7 mouse cellular contexts compared by ENCODE assay signal in the genomic region with DNA sequence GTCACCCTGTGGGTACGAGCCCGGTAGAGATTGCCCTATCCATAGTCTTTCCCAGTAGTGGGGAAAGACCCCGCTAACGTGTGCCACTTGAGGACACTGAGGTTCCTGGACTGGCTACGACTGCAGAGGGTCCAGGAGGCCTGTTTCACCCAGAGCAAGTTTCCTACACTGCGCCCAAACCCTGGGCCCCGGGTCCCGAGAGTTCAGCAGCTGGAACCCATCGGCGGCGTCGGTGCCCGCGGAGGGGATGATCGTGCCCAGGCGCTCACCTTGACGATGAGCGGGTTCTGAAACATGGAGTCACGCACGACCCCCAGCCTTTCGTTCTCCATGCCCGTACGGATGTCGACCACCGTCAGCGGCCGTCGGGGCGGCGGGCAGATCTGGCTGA. TPM values are rescaled to one million over a fixed set of nuclear protein-coding genes. Genes with fewer than 3 reads are reported as not detected.
DNase-seq lines count a peak whose midpoint lies in the region; ATAC-seq and TF ChIP-seq lines count a peak whose summit lies in the region.

No protein-coding gene starts in this region.

- WGBS in spleen, adult 2 months: 2% methylated on average over 30 of the region's 30 CpGs
- WGBS in forebrain, embryonic 13.5 days: 3% methylated on average over 30 of the region's 30 CpGs
- 3% methylated on average over 30 of the region's 30 CpGs for WGBS in liver, embryonic 11.5 days
- WGBS in stomach, embryonic 16.5 days: under 1% methylated on average over 30 of the region's 30 CpGs

- no peak for TF ChIP-seq POLR2A in spleen, adult 2 months (IDR thresholded peaks at IDR 0.05; ENCODE audit: low read depth, low read length)

- H3K9ac ChIP-seq in forebrain, embryonic 13.5 days: peak overlapping the region; percentile 62
- 0 out of 2 replicates have a peak overlapping the region, but pooled peaks have one; percentile 32 for H3K9ac ChIP-seq in liver, embryonic 11.5 days (ENCODE audit: low read depth, low read length)
- H3K9ac ChIP-seq in stomach, embryonic 16.5 days (ENCODE audit: low read length): peak overlapping the region; percentile 86

- no peaks in the 10 kb centered on the region for H3K36me3 ChIP-seq in spleen, adult 2 months (ENCODE audit: control insufficient read depth, insufficient read depth, low read length)
- H3K36me3 ChIP-seq in forebrain, embryonic 13.5 days (ENCODE audit: poor library complexity, severe bottlenecking): no peaks in the 10 kb centered on the region
- H3K36me3 ChIP-seq in liver, embryonic 11.5 days (ENCODE audit: control insufficient read depth, insufficient read depth, low read length): no peaks in the 10 kb centered on the region
- H3K36me3 ChIP-seq in stomach, embryonic 16.5 days (ENCODE audit: control insufficient read depth, insufficient read depth, low read length): no peaks in the 10 kb centered on the region

- H3K9me3 ChIP-seq in forebrain, embryonic 13.5 days (replicated peaks): no peaks in the 10 kb centered on the region
- no peaks in the 10 kb centered on the region for H3K9me3 ChIP-seq in liver, embryonic 11.5 days (ENCODE audit: control insufficient read depth, low read length)
- H3K9me3 ChIP-seq in stomach, embryonic 16.5 days (replicated peaks; ENCODE audit: control insufficient read depth, low read length): no peaks in the 10 kb centered on the region

- H3K27ac ChIP-seq in spleen, adult 2 months (ENCODE audit: insufficient read depth, low read length): no peak overlapping the region
- H3K27ac ChIP-seq in forebrain, embryonic 13.5 days: no peak overlapping the region
- no peak overlapping the region for H3K27ac ChIP-seq in liver, embryonic 11.5 days (ENCODE audit: low read depth, low read length)
- H3K27ac ChIP-seq in stomach, embryonic 16.5 days (ENCODE audit: low read length): peak overlapping the region; percentile 55; the same call in 1 of the 2 replicates

- no peaks in the 10 kb centered on the region for H3K27me3 ChIP-seq in spleen, adult 2 months (ENCODE audit: control insufficient read depth, insufficient read depth, low read length)
- peaks cover 72% of the 10 kb centered on the region for H3K27me3 ChIP-seq in forebrain, embryonic 13.5 days
- H3K27me3 ChIP-seq in liver, embryonic 11.5 days (replicated peaks; ENCODE audit: control insufficient read depth, insufficient read depth, low read length): peaks cover 9% of the 10 kb centered on the region
- H3K27me3 ChIP-seq in stomach, embryonic 16.5 days (ENCODE audit: control insufficient read depth, insufficient read depth, low read length): peaks cover 2% of the 10 kb centered on the region; the same call in 1 of the 2 replicates

- H3K4me2 ChIP-seq in forebrain, embryonic 13.5 days: peak overlapping the region; percentile 79
- peak overlapping the region; percentile 89 for H3K4me2 ChIP-seq in liver, embryonic 11.5 days
- H3K4me2 ChIP-seq in stomach, embryonic 16.5 days (ENCODE audit: low read depth, low read length): peak overlapping the region; percentile 99

- no peak for TF ChIP-seq CTCF in spleen, adult 2 months (IDR thresholded peaks at IDR 0.05; ENCODE audit: extremely low read depth, insufficient read depth, insufficient read length, insufficient replicate concordance)

- 0 out of 2 replicates have a peak, but pooled peaks have one; percentile 10 for ATAC-seq in forebrain, embryonic 13.5 days
- ATAC-seq in liver, embryonic 11.5 days (replicated peaks; ENCODE audit: low FRiP score): no peak; the same call in 1 of the 2 replicates
- ATAC-seq in stomach, embryonic 16.5 days (ENCODE audit: insufficient read depth, low FRiP score): peak; percentile 15; the same call in 1 of the 2 replicates

- peak overlapping the region; percentile 62; the same call in 1 of the 2 replicates for H3K4me3 ChIP-seq in spleen, adult 2 months (ENCODE audit: extremely low read depth, insufficient read depth, insufficient read length)
- peak overlapping the region; percentile 50 for H3K4me3 ChIP-seq in forebrain, embryonic 13.5 days
- peak overlapping the region; percentile 57 for H3K4me3 ChIP-seq in liver, embryonic 11.5 days (ENCODE audit: low read depth, low read length)
- peak overlapping the region; percentile 59 for H3K4me3 ChIP-seq in stomach, embryonic 16.5 days (replicated peaks; ENCODE audit: low read length)

- peaks cover 8% of the 10 kb centered on the region for H3K4me1 ChIP-seq in spleen, adult 2 months (ENCODE audit: control insufficient read depth, insufficient read depth, insufficient read length)
- peaks cover 22% of the 10 kb centered on the region for H3K4me1 ChIP-seq in forebrain, embryonic 13.5 days
- peaks cover 5% of the 10 kb centered on the region for H3K4me1 ChIP-seq in liver, embryonic 11.5 days (replicated peaks; ENCODE audit: control insufficient read depth, insufficient read depth, low read length)
- H3K4me1 ChIP-seq in stomach, embryonic 16.5 days (ENCODE audit: control insufficient read depth, insufficient read depth, low read length): peaks cover 9% of the 10 kb centered on the region

- peak in 1 of 2 experiments; percentile 6 for DNase-seq in spleen, adult 2 months (ENCODE audit: low read depth in 1 of 2, low spot score in 2 of 2)
- no peak for DNase-seq in spleen, postnatal 10 days (ENCODE audit: low spot score in 2 of 2)
- no peak for DNase-seq in liver, embryonic 11.5 days (ENCODE audit: low spot score)
- no peak for DNase-seq in ovary, adult 18-20 months (ENCODE audit: low spot score)
- DNase-seq in cerebellum, adult 18-20 months: no peak

RNA-seq across cellular contexts. Expression of gene Cfap77, which starts 0.3 kb away (rescaled TPM):
- polyA plus RNA-seq in spleen, adult 2 months (2012; rRNA removed): 0.08 and 0.29 TPM in 2 replicates
- polyA plus RNA-seq in forebrain, embryonic 13.5 days (2015; fragmentation: Nextera tagmentation; extraction: Ambion mirVana): 0.25 TPM in 2 replicates
- polyA plus RNA-seq in liver, embryonic 11.5 days (2014; fragmentation: Nextera tagmentation; extraction: Ambion mirVana): 0.25 and 0.71 TPM in 2 replicates
- 0.29 and 0.62 TPM in 2 replicates for polyA plus RNA-seq in stomach, embryonic 16.5 days (2015; fragmentation: Nextera tagmentation; extraction: Ambion mirVana)

RNA-seq across cellular contexts. Expression of gene Ttf1, which starts 5.5 kb away (rescaled TPM):
- 5.2 and 7.2 TPM in 2 replicates for polyA plus RNA-seq in spleen, adult 2 months (2012; rRNA removed)
- polyA plus RNA-seq in forebrain, embryonic 13.5 days (2015; fragmentation: Nextera tagmentation; extraction: Ambion mirVana): 10.2 and 11.1 TPM in 2 replicates
- polyA plus RNA-seq in liver, embryonic 11.5 days (2014; fragmentation: Nextera tagmentation; extraction: Ambion mirVana): 11.0 and 11.1 TPM in 2 replicates
- polyA plus RNA-seq in stomach, embryonic 16.5 days (2015; fragmentation: Nextera tagmentation; extraction: Ambion mirVana): 10.0 and 10.4 TPM in 2 replicates

Comparison
In these comparisons a context has a peak if more than half of its experiments do, and no peak if none do; other contexts are left out.
1. H3K9ac ChIP-seq: peak in every context shown above with its lines; median percentile 86 in stomach, embryonic 16.5 days; 62 in forebrain, embryonic 13.5 days; 32 in liver, embryonic 11.5 days.